Mouse (Mus musculus) erythroblast, embryonic 14.5 days (primary cell): ENCODE measurements around the gene Prtn3.

ENCODE experiments used
- GATA1 ChIP-seq: IDR thresholded peaks from 2 replicates; pipeline ENCODE4 v1.6.1; 2012; ENCODE audit warnings: low read length, inconsistent platforms, mixed read lengths
- TAL1 ChIP-seq: IDR thresholded peaks from 3 replicates; pipeline ENCODE4 v1.6.1; 2012; ENCODE audit warnings: low read length, inconsistent platforms, mixed read lengths

- no peak for TF ChIP-seq GATA1
- no peak for TF ChIP-seq TAL1
Measured at GRCm38 (mm10) chr10:79853860-79854795, 20.1 kb upstream of the Prtn3 start, which contains the start of gene Ptbp1.
